ENCODE assay signal across 23 mouse cellular contexts in genomic region chr8:9471290-9471689, GRCm38 (mm10).
DNase-seq lines count a peak whose midpoint lies in the region; ATAC-seq and TF ChIP-seq lines count a peak whose summit lies in the region.
"Had no signal": no experiment of that assay in that cellular context is flagged by ENCODE, and none has a peak within 500 bp of the region (broad histone marks: within the 10 kb centered on the region; RNA-seq: fewer than 3 reads in every experiment).

No protein-coding gene starts in this region.

- TF ChIP-seq POLR2A in brain, embryonic 14.5 days (IDR thresholded peaks at IDR 0.05; ENCODE audit: borderline replicate concordance, extremely low read depth, insufficient read depth, insufficient read length, poor library complexity, severe bottlenecking), result no peak

- 55% methylated on average over 5 of the region's 5 CpGs for WGBS in embryonic facial prominence, embryonic 14.5 days
- 76% methylated on average over 5 of the region's 5 CpGs for WGBS in embryonic facial prominence, embryonic 10.5 days
- 54% methylated on average over 5 of the region's 5 CpGs for WGBS in midbrain, postnatal 0 days
- WGBS in midbrain, embryonic 13.5 days, result 65% methylated on average over 5 of the region's 5 CpGs

- no peak overlapping the region for H3K9ac ChIP-seq in embryonic facial prominence, embryonic 14.5 days (ENCODE audit: low read depth, low read length)
- H3K9ac ChIP-seq in midbrain, postnatal 0 days (replicated peaks; ENCODE audit: low read length, poor library complexity, severe bottlenecking), result no peak overlapping the region
- no peak overlapping the region for H3K9ac ChIP-seq in midbrain, embryonic 13.5 days (replicated peaks)
- H3K9ac ChIP-seq: embryonic facial prominence, embryonic 13.5 days; forebrain, postnatal 0 days; hindbrain, embryonic 13.5 days had no signal

- no peak overlapping the region for H3K4me3 ChIP-seq in embryonic facial prominence, embryonic 14.5 days (ENCODE audit: low read depth, low read length)
- H3K4me3 ChIP-seq in embryonic facial prominence, embryonic 10.5 days, result no peak overlapping the region
- no peak overlapping the region for H3K4me3 ChIP-seq in midbrain, postnatal 0 days (ENCODE audit: low read depth, low read length)
- no peak overlapping the region for H3K4me3 ChIP-seq in midbrain, embryonic 13.5 days (replicated peaks)
- H3K4me3 ChIP-seq: embryonic facial prominence, embryonic 13.5 days; gastrocnemius, adult 2 months; hindbrain, embryonic 13.5 days had no signal

- no peak overlapping the region for H3K4me2 ChIP-seq in embryonic facial prominence, embryonic 14.5 days (ENCODE audit: low read depth, low read length)
- no peak overlapping the region for H3K4me2 ChIP-seq in midbrain, postnatal 0 days (ENCODE audit: low read depth, low read length, poor library complexity, severe bottlenecking)
- no peak overlapping the region for H3K4me2 ChIP-seq in midbrain, embryonic 13.5 days (replicated peaks)
- H3K4me2 ChIP-seq: embryonic facial prominence, embryonic 13.5 days; heart, embryonic 11.5 days; hindbrain, embryonic 13.5 days had no signal

- TF ChIP-seq CTCF in midbrain, postnatal 0 days (IDR thresholded peaks at IDR 0.05), result no peak
- TF ChIP-seq CTCF in brain, embryonic 14.5 days (IDR thresholded peaks at IDR 0.05; ENCODE audit: borderline replicate concordance, extremely low read depth, insufficient read depth, insufficient read length), result no peak

- H3K36me3 ChIP-seq in embryonic facial prominence, embryonic 14.5 days (ENCODE audit: control insufficient read depth, insufficient read depth, low read length), result no peaks in the 10 kb centered on the region
- no peaks in the 10 kb centered on the region for H3K36me3 ChIP-seq in embryonic facial prominence, embryonic 10.5 days (replicated peaks)
- no peaks in the 10 kb centered on the region for H3K36me3 ChIP-seq in midbrain, postnatal 0 days (ENCODE audit: insufficient read depth, low read length)
- no peaks in the 10 kb centered on the region for H3K36me3 ChIP-seq in midbrain, embryonic 13.5 days
- H3K36me3 ChIP-seq: embryonic facial prominence, embryonic 13.5 days; hindbrain, embryonic 13.5 days had no signal

- no peak for ATAC-seq in embryonic facial prominence, embryonic 14.5 days (ENCODE audit: low read depth)
- ATAC-seq in midbrain, postnatal 0 days (ENCODE audit: low FRiP score), result no peak
- no peak for ATAC-seq in midbrain, embryonic 13.5 days
- ATAC-seq in erythroid progenitor cell, adult 5-6 weeks (replicated peaks; ENCODE audit: low FRiP score, poor library complexity, severe bottlenecking), result no peak
- ATAC-seq: forebrain, embryonic 14.5 days; forebrain, postnatal 0 days; hindbrain, postnatal 0 days; inflammation-experienced regulatory T-cells, adult 6 months; intestine, embryonic 16.5 days had no signal

- H3K4me1 ChIP-seq in embryonic facial prominence, embryonic 14.5 days (ENCODE audit: control insufficient read depth, insufficient read depth, low read length), result no peaks in the 10 kb centered on the region
- H3K4me1 ChIP-seq in embryonic facial prominence, embryonic 10.5 days, result no peaks in the 10 kb centered on the region
- peaks cover 4% of the 10 kb centered on the region; the same call in 1 of the 2 replicates for H3K4me1 ChIP-seq in midbrain, postnatal 0 days (ENCODE audit: insufficient read depth, low read length)
- peaks cover 6% of the 10 kb centered on the region; the same call in 1 of the 2 replicates for H3K4me1 ChIP-seq in midbrain, embryonic 13.5 days (replicated peaks)
- H3K4me1 ChIP-seq: embryonic facial prominence, embryonic 13.5 days had no signal

- peak; percentile 27 for DNase-seq in embryonic facial prominence, embryonic 14.5 days (ENCODE audit: low spot score)
- DNase-seq in embryonic facial prominence, embryonic 10.5 days (ENCODE audit: low spot score), result no peak
- DNase-seq in midbrain, postnatal 0 days (ENCODE audit: low spot score), result peak; percentile 30
- DNase-seq in brain, embryonic 14.5 days (ENCODE audit: low read depth), result peak; percentile 37
- DNase-seq: adrenal gland, postnatal 10 days; adrenal gland, postnatal 36 days; cerebellum, adult 11 months; cerebellum, adult 2 months; cerebellum, adult 9-11 months; cerebellum, postnatal 25 days; forebrain, postnatal 0 days; gastrocnemius, adult 2 months; gastrocnemius, postnatal 14 days; heart, adult 11 months had no signal

- no peaks in the 10 kb centered on the region for H3K9me3 ChIP-seq in embryonic facial prominence, embryonic 14.5 days (ENCODE audit: control insufficient read depth, low read length)
- H3K9me3 ChIP-seq in embryonic facial prominence, embryonic 10.5 days, result no peaks in the 10 kb centered on the region
- no peaks in the 10 kb centered on the region for H3K9me3 ChIP-seq in midbrain, postnatal 0 days (ENCODE audit: low read length)
- H3K9me3 ChIP-seq in midbrain, embryonic 13.5 days, result no peaks in the 10 kb centered on the region
- H3K9me3 ChIP-seq: embryonic facial prominence, embryonic 13.5 days; hindbrain, embryonic 13.5 days had no signal

- H3K27me3 ChIP-seq in embryonic facial prominence, embryonic 14.5 days (replicated peaks; ENCODE audit: control insufficient read depth, insufficient read depth, low read length), result no peaks in the 10 kb centered on the region
- H3K27me3 ChIP-seq in embryonic facial prominence, embryonic 10.5 days (replicated peaks; ENCODE audit: low read depth, poor library complexity, severe bottlenecking), result no peaks in the 10 kb centered on the region
- H3K27me3 ChIP-seq in midbrain, postnatal 0 days (ENCODE audit: insufficient read depth, low read length), result no peaks in the 10 kb centered on the region
- no peaks in the 10 kb centered on the region for H3K27me3 ChIP-seq in midbrain, embryonic 13.5 days
- H3K27me3 ChIP-seq: embryonic facial prominence, embryonic 13.5 days; hindbrain, embryonic 13.5 days had no signal

- H3K27ac ChIP-seq in embryonic facial prominence, embryonic 14.5 days (replicated peaks; ENCODE audit: low read depth, low read length), result no peak overlapping the region
- H3K27ac ChIP-seq in embryonic facial prominence, embryonic 10.5 days (replicated peaks), result no peak overlapping the region
- H3K27ac ChIP-seq in midbrain, postnatal 0 days (ENCODE audit: low read depth, low read length), result no peak overlapping the region
- H3K27ac ChIP-seq in midbrain, embryonic 13.5 days, result no peak overlapping the region
- H3K27ac ChIP-seq: embryonic facial prominence, embryonic 13.5 days; gastrocnemius, adult 2 months; hindbrain, embryonic 13.5 days; hindbrain, postnatal 0 days had no signal
